In the genomic region with DNA sequence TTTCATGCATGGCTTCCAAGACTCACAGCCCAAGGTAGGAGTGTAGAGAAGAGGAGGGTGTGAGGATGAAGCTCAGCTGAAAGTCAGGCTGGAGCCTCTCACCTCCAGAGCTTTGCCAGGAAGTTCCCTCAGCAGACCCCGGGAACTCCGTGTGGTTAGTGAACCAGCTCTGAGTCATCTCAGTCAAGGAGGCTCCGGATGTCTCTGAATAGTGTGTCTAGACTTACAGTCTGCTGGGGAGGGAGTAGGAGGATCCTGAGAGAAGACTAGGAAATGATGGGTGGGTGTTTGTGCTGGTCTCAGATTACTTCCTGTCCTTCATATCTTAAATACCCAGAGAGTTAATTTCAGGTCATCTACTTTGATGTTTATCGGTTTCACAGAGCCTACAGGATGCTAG, we compare ENCODE assay signal across 12 mouse cellular contexts.
DNase-seq lines count a peak whose midpoint lies in the region; ATAC-seq lines count a peak whose summit lies in the region.
"Had no signal": no experiment of that assay in that cellular context is flagged by ENCODE, and none has a peak within 500 bp of the region (broad histone marks: within the 10 kb centered on the region; RNA-seq: fewer than 3 reads in every experiment).

No protein-coding gene starts in this region.

- no peak overlapping the region for H3K4me2 ChIP-seq in kidney, embryonic 15.5 days
- H3K4me2 ChIP-seq in midbrain, embryonic 15.5 days = no peak overlapping the region
- H3K4me2 ChIP-seq in hindbrain, embryonic 11.5 days (replicated peaks; ENCODE audit: low read depth, low read length) = no peak overlapping the region
- H3K4me2 ChIP-seq: hindbrain, embryonic 13.5 days; midbrain, embryonic 13.5 days had no signal

- no peaks in the 10 kb centered on the region for H3K36me3 ChIP-seq in kidney, embryonic 15.5 days
- no peaks in the 10 kb centered on the region for H3K36me3 ChIP-seq in midbrain, embryonic 15.5 days (replicated peaks)
- H3K36me3 ChIP-seq in hindbrain, embryonic 11.5 days (ENCODE audit: control insufficient read depth, insufficient read depth, low read length) = no peaks in the 10 kb centered on the region
- H3K36me3 ChIP-seq: hindbrain, embryonic 13.5 days; midbrain, embryonic 13.5 days had no signal

- peak; percentile 93 for ATAC-seq in kidney, embryonic 15.5 days (replicated peaks; ENCODE audit: low FRiP score)
- ATAC-seq in midbrain, embryonic 15.5 days (replicated peaks) = no peak
- no peak for ATAC-seq in hindbrain, embryonic 11.5 days (ENCODE audit: low FRiP score)
- ATAC-seq: midbrain, embryonic 13.5 days had no signal

- H3K27ac ChIP-seq in kidney, embryonic 15.5 days = peak overlapping the region; percentile 33; the same call in 1 of the 2 replicates
- no peak overlapping the region for H3K27ac ChIP-seq in midbrain, embryonic 15.5 days
- no peak overlapping the region for H3K27ac ChIP-seq in hindbrain, embryonic 11.5 days (ENCODE audit: low read depth, low read length)
- H3K27ac ChIP-seq: hindbrain, embryonic 13.5 days; layer of hippocampus, adult 2 months; midbrain, embryonic 13.5 days had no signal

- H3K4me1 ChIP-seq in kidney, embryonic 15.5 days = 0 out of 2 replicates have a peak, but pooled peaks cover 3% of the 10 kb centered on the region
- peaks cover 2% of the 10 kb centered on the region; the same call in 1 of the 2 replicates for H3K4me1 ChIP-seq in midbrain, embryonic 15.5 days
- 0 out of 2 replicates have a peak, but pooled peaks cover 2% of the 10 kb centered on the region for H3K4me1 ChIP-seq in hindbrain, embryonic 11.5 days (replicated peaks; ENCODE audit: control insufficient read depth, insufficient read depth, low read length)

- H3K9ac ChIP-seq in kidney, embryonic 15.5 days = no peak overlapping the region
- no peak overlapping the region for H3K9ac ChIP-seq in midbrain, embryonic 15.5 days
- no peak overlapping the region for H3K9ac ChIP-seq in hindbrain, embryonic 11.5 days (ENCODE audit: low read depth, low read length)
- H3K9ac ChIP-seq: hindbrain, embryonic 13.5 days; midbrain, embryonic 13.5 days had no signal

- H3K4me3 ChIP-seq in kidney, embryonic 15.5 days (replicated peaks) = no peak overlapping the region
- no peak overlapping the region for H3K4me3 ChIP-seq in midbrain, embryonic 15.5 days
- H3K4me3 ChIP-seq in hindbrain, embryonic 11.5 days (ENCODE audit: low read depth, low read length) = no peak overlapping the region
- H3K4me3 ChIP-seq: hindbrain, embryonic 13.5 days; layer of hippocampus, adult 2 months; midbrain, embryonic 13.5 days had no signal

- H3K27me3 ChIP-seq in kidney, embryonic 15.5 days = no peaks in the 10 kb centered on the region
- no peaks in the 10 kb centered on the region for H3K27me3 ChIP-seq in midbrain, embryonic 15.5 days (replicated peaks)
- no peaks in the 10 kb centered on the region for H3K27me3 ChIP-seq in hindbrain, embryonic 11.5 days (ENCODE audit: control insufficient read depth, insufficient read depth, low read length)
- H3K27me3 ChIP-seq: hindbrain, embryonic 13.5 days; midbrain, embryonic 13.5 days had no signal

- DNase-seq in adrenal gland, adult (ENCODE audit: inconsistent age in 2 of 2, low spot score in 1 of 2) = peak; percentile 20 to 30
- no peak for DNase-seq in adrenal gland, postnatal 4 days (ENCODE audit: low spot score in 2 of 2)
- DNase-seq in kidney, adult 11 months = no peak
- DNase-seq in heart, postnatal 14 days = peak; percentile 9 to 17
- peak; percentile 25 for DNase-seq in lung, postnatal 14 days
- DNase-seq in hindbrain, embryonic 11.5 days (ENCODE audit: low spot score) = no peak
- DNase-seq: cerebellum, postnatal 36 days had no signal

- WGBS in kidney, embryonic 15.5 days = 11% methylated on average over 4 of the region's 4 CpGs
- 89% methylated on average over 4 of the region's 4 CpGs for whole genome bisulfite sequencing in midbrain, embryonic 15.5 days
- 79% methylated on average over 4 of the region's 4 CpGs for WGBS in hindbrain, embryonic 11.5 days

- intact Hi-C loops in heart, postnatal 14 days (cut with DNase I) = no loop called here

- H3K9me3 ChIP-seq in kidney, embryonic 15.5 days (replicated peaks) = no peaks in the 10 kb centered on the region
- no peaks in the 10 kb centered on the region for H3K9me3 ChIP-seq in midbrain, embryonic 15.5 days
- H3K9me3 ChIP-seq in hindbrain, embryonic 11.5 days (ENCODE audit: control insufficient read depth, low read length) = no peaks in the 10 kb centered on the region
- H3K9me3 ChIP-seq: hindbrain, embryonic 13.5 days; midbrain, embryonic 13.5 days had no signal

Comparison
In these comparisons a context has a peak if more than half of its experiments do, and no peak if none do; other contexts are left out.
1. DNase-seq: peak in adrenal gland, adult (2 of 2), heart, postnatal 14 days (2 of 2) and lung, postnatal 14 days (single experiment); none in adrenal gland, postnatal 4 days (0 of 2), kidney, adult 11 months (single experiment) and hindbrain, embryonic 11.5 days (single experiment).